Mouse (Mus musculus) CD4-positive, CD25-positive, alpha-beta regulatory T cell, adult 4 months (primary cell): ENCODE results near the gene Ttll11. TPM values are rescaled to one million over a fixed set of nuclear protein-coding genes. Genes with fewer than 3 reads are reported as not detected.

Experiments used
- ATAC-seq: one replicate; pipeline ENCODE4 v1.8.0; 2017
- polyA plus RNA-seq, 2 experiments: library from polyadenylated mRNA; unstranded; fragments of 100-300 nt; shearing (Covaris generic); gene quantifications; one replicate each; pipeline ENCODE4 v1.2.1; 2017

Ttll11 gene
- polyA plus RNA-seq, 2 experiments from 2014 or later: not detected

GRCm38 (mm10) chr2:35851420-35852163, 128.1 kb downstream of the Ttll11 start:
- ATAC-seq: no peak

DNA sequence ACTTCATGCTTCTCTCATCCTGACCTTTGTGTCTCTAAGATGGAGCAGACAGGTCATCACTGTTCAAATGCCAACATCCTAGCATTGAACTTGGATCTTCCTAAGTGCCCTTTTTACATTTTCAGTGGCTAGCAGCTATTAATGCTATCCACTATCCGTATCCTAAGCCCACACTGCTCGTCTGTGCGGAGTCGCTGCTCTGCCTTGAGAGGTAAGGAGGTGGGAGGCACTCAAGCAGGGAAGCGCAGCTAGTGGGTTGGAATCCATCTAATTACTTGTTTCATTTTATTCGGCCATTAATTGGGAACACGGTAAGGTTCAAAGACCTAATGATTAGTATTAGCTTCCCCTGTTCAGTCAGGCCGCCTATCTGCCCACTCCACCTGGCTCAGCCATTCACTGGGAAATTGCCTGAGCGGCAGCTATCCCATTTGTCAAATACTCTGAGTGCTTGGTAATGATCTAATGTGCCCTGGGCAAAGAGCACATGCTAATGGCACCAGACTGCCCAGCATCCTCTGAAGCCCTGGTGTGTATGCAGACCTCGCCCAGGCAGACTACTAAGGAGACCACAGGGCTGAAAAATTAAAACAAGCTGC, 130.0 kb downstream of the Ttll11 start:
- no peak for ATAC-seq

GRCm38 (mm10) chr2:35845611-35846504, 133.9 kb downstream of the Ttll11 start:
- ATAC-seq: no peak

GRCm38 (mm10) chr2:35843896-35844690, 135.6 kb downstream of the Ttll11 start:
- no peak for ATAC-seq

- ATAC-seq: no peak
Measured at GRCm38 (mm10) chr2:35842780-35843474, 136.8 kb downstream of the Ttll11 start.

DNA sequence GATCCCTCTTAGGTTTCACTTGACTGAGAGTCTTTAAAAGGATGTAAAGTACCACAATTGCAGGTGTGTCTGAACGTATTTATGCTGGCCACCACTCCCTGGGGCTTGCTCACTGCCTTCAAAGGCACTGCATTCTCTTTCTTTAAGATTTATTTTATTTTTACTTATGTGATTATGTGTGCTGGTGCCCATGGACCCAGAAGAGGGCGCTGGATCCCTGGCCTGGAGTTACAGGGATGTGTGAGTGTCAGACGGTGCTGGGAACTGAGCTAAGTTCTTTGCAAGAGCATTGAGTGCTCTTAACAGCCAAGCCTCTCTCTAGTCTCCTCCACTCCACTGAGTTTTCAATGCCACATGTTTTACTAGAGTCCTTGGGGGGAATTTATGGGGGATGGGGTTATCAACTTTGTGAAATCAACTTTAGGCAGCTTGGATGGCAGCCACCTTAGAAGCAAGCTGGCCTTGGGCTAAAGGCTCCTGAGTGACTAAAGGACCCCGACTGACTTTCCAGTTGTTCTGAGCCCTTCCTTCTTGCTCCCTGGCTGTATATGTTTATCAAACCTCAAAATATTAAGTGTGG, 137.8 kb downstream of the Ttll11 start:
- ATAC-seq: no peak

- ATAC-seq: no peak
Measured at GRCm38 (mm10) chr2:35840956-35841816, 138.5 kb downstream of the Ttll11 start.

DNA sequence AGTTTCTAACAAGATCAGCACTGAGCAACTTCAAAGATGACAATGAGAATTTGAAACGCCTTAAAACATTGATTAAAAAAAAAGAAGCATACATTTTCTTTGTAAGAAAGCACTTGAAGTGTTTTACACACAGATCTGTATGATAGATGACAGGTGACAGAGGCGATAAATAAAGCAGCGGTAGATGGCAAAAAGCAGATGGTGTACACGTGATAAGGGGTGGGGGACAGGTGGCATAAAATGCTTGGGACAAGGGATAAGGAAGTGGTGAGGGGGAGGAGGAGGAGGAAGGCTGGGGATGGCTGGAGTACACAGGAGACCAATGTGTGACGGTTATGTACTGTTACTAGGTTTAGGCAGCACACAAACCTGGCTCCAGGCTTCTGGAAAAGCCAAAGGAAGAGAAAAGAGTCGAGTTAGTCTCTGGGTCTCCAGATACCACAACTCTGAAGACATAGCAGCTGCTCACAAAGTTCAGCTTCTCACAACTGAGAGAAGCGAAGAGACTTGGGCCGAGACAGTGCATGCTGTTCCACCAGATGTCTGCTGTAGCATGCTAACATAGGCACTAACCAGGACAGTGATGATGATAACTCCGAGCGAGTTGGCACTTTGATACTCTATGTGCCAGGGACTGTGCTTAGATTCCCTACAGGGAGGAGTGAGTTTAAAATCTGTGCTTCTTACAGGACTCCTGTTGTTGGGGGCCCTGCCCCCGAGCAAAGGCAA, 140.8 kb downstream of the Ttll11 start:
- ATAC-seq: no peak

DNA sequence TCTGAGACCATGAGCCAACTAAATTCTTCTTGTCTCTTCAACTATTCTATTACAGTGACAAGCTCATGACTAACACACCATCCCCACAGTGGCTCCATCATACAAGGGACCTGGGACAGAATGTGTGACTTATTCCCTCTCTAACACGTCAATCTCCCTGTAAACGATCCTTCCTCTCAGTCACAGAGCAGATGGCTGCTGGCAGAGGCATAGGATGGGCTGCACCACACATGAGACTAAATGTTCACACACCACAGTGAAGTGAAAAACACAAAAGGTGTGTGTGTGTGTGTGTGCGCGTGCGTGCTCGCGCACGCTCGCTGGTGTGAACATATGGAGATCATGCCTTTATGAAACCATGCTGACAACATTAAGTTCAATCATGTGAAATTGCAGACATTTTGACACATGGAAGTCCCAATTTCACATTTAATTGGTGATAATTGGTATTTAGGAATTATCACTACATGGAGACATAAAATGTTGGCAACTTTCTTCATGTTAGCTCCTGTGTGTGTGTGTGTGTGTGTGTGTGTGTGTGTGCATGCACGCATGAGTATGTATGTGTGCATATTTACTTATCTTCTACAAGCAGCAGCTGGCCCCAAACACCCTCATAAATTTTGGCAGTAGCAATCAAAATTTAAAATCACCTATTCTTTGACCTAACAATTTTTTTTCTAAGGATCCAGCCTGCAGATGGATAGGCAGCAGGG, 145.4 kb downstream of the Ttll11 start:
- no peak for ATAC-seq

DNA sequence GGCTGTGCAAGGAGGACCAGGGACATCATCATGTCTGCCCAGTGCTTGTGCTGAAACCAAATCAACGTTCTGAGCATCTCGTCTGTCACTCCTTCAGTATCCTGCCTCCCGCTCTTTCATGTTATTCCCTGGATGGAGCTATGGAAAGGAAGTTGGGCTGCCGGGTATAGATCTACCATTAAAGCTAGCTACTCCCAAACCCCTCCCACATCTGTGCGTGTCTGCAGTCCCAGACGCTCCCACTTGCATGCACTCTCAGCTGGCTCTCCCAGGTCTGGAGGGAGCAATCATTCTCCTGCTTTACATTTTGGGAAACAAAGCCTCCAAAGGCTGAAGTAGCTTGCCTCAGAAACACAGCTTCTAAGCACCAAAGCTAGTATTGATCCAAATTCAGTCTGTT, 146.2 kb downstream of the Ttll11 start:
- ATAC-seq: no peak

- no peak for ATAC-seq
Measured at GRCm38 (mm10) chr2:35832742-35833425, 146.8 kb downstream of the Ttll11 start.

GRCm38 (mm10) chr2:35831904-35832581, 147.7 kb downstream of the Ttll11 start:
- no peak for ATAC-seq

GRCm38 (mm10) chr2:35830966-35831903, 148.5 kb downstream of the Ttll11 start:
- ATAC-seq: no peak

DNA sequence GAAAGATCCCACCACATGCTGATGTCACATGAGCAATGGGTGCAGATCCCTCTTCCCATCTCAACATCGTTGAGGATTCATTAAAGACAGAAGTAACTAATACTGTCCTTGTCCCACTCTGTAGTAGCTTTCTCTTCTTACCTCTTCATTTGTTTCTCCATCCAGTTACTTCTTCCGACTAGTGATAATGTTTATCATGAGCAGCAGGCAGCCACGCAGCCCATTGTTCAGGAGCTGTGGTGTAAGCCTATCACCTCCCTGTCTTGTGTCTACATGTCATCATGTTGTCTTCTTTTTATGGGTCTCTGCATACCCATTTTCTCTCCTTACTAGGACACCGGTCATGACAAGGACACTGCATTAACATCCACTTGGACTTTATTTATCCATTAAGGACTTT, 150.6 kb downstream of the Ttll11 start:
- ATAC-seq: no peak

DNA sequence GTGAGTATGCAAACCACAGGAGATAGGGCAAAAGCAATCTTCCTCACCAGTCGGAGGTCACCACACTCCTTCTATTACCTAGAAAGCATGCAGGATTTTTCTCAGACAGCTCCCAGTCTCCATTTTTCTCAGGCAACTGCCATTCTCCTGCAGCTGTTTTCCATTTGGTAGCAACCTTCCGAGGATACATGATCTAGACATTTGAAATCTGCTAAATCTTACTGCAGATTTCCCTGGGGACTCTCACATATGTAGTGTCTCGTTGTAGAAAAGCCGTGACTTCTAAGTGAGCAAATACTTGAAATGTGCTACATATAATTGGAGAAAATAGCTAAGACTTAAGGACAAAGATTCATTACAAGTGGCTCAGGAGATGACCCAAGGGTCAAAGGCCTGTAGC, 151.8 kb downstream of the Ttll11 start:
- no peak for ATAC-seq

- no peak for ATAC-seq
Measured at GRCm38 (mm10) chr2:35825157-35825556, 154.6 kb downstream of the Ttll11 start.

DNA sequence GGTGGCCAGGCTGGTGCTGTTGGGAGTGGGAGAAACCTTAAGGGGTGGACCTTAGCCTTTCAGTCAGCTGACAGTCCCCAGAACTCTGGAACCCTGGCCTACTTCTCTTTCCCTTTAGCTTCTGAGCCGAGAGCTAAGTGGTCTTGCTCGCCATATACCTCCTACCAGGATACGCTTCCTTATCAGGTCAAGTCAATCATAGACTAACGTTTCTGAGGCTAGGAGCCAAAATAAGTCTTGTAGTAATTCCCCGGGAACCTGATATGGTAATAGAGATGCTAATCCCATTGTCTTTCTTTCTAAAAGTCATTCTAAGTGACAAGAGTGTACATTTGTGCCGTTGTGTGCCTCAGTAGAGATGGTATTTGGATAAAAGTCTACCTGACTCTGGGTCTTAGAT, 156.1 kb downstream of the Ttll11 start:
- no peak for ATAC-seq
